Mouse (Mus musculus): ENCODE results near the gene Socs5. TPM values are rescaled to one million over a fixed set of nuclear protein-coding genes. Genes with fewer than 3 reads are reported as not detected.
"Not testable (repeated sequence)": the region's sequence is repeated elsewhere in the genome, so short reads cannot be mapped to it uniquely, and the experiment has no call there.

Gene Socs5
- 10 to 100 TPM; 25.6 to 29.4 TPM for total RNA-seq (2021)

- DNase-seq: peak in 1 of 2 experiments; percentile 73
Measured at GRCm38 (mm10) chr17:87107623-87108221, at the start of gene Socs5. Gene Socs5, plus strand, starts transcription at chr17:87107679.

GRCm38 (mm10) chr17:87062639-87063038 is 44.8 kb upstream of the Socs5 start:
- peak; percentile 27 to 34 for DNase-seq
- intact Hi-C loops (cut with DNase I): loop anchor here (2.0 kb wide), 1 partner anchor 42 kb away; no protein-coding TSS in a partner anchor

More at GRCm38 (mm10) chr17:87107623-87108221, at the start of gene Socs5:
- intact Hi-C loops (cut with DNase I): loop anchor here (2.0 to 5.0 kb wide), 4 partner anchors 69 to 285 kb away; partner anchors contain the start of gene Rhoq

- DNase-seq: no peak
- intact Hi-C loops (cut with DNase I): loop anchor here (2.0 kb wide), 1 partner anchor 41 kb away; no protein-coding TSS in a partner anchor
Measured at GRCm38 (mm10) chr17:87063461-87063860, 44.0 kb upstream of the Socs5 start.

GRCm38 (mm10) chr17:87063969-87064368 is 43.5 kb upstream of the Socs5 start:
- DNase-seq: no peak
- intact Hi-C loops (cut with DNase I): loop anchor here (2.0 kb wide), 1 partner anchor 41 kb away; no protein-coding TSS in a partner anchor

GRCm38 (mm10) chr17:87068997-87069396 is 38.5 kb upstream of the Socs5 start:
- intact Hi-C loops (cut with DNase I): no loop called here
- no peak for DNase-seq

GRCm38 (mm10) chr17:87072183-87072582 is 35.3 kb upstream of the Socs5 start:
- intact Hi-C loops (cut with DNase I); DNase-seq: not testable (repeated sequence)

GRCm38 (mm10) chr17:87072766-87073440 is 34.6 kb upstream of the Socs5 start:
- DNase-seq: no peak
- intact Hi-C loops (cut with DNase I): no loop called here

GRCm38 (mm10) chr17:87073470-87073869 is 34.0 kb upstream of the Socs5 start:
- no peak for DNase-seq
- intact Hi-C loops (cut with DNase I): no loop called here

GRCm38 (mm10) chr17:87078217-87078616 is 29.3 kb upstream of the Socs5 start:
- DNase-seq: not testable (repeated sequence)

GRCm38 (mm10) chr17:87080724-87081123 is 26.8 kb upstream of the Socs5 start:
- DNase-seq: no peak
- intact Hi-C loops (cut with DNase I): no loop called here

More at GRCm38 (mm10) chr17:87078217-87078616, 29.3 kb upstream of the Socs5 start:
- intact Hi-C loops (cut with DNase I): not testable (repeated sequence)

- intact Hi-C loops (cut with DNase I): no loop called here
- DNase-seq: no peak
Measured at GRCm38 (mm10) chr17:87082547-87082946, 24.9 kb upstream of the Socs5 start.

- intact Hi-C loops (cut with DNase I): no loop called here
Measured at GRCm38 (mm10) chr17:87083671-87084070, 23.8 kb upstream of the Socs5 start.

GRCm38 (mm10) chr17:87085726-87086125 is 21.8 kb upstream of the Socs5 start:
- intact Hi-C loops (cut with DNase I): no loop called here
- DNase-seq: no peak

More at GRCm38 (mm10) chr17:87083671-87084070, 23.8 kb upstream of the Socs5 start:
- DNase-seq: no peak

- intact Hi-C loops (cut with DNase I): no loop called here
- DNase-seq: no peak
Measured at GRCm38 (mm10) chr17:87089296-87089695, 18.2 kb upstream of the Socs5 start.

- intact Hi-C loops (cut with DNase I): no loop called here
- no peak for DNase-seq
Measured at GRCm38 (mm10) chr17:87093061-87093460, 14.4 kb upstream of the Socs5 start.

GRCm38 (mm10) chr17:87096951-87097350 is 10.5 kb upstream of the Socs5 start:
- no peak for DNase-seq
- intact Hi-C loops (cut with DNase I): no loop called here

GRCm38 (mm10) chr17:87097576-87097975 is 9.9 kb upstream of the Socs5 start:
- intact Hi-C loops (cut with DNase I): no loop called here
- no peak for DNase-seq

GRCm38 (mm10) chr17:87100947-87101346 is 6.5 kb upstream of the Socs5 start:
- no peak for DNase-seq
- intact Hi-C loops (cut with DNase I): no loop called here

- DNase-seq: peak; percentile 38 to 39
- intact Hi-C loops (cut with DNase I): no loop called here
Measured at GRCm38 (mm10) chr17:87102636-87103035, 4.8 kb upstream of the Socs5 start.

- no peak for DNase-seq
- intact Hi-C loops (cut with DNase I): no loop called here
Measured at GRCm38 (mm10) chr17:87103060-87103459, 4.4 kb upstream of the Socs5 start.

GRCm38 (mm10) chr17:87104276-87104675 is 3.2 kb upstream of the Socs5 start:
- no peak for DNase-seq
- intact Hi-C loops (cut with DNase I): loop anchor here (2.0 kb wide), 1 partner anchor 41 kb away; no protein-coding TSS in a partner anchor

GRCm38 (mm10) chr17:87105941-87106340 is 1.5 kb upstream of the Socs5 start:
- DNase-seq: peak; percentile 32 to 37
- intact Hi-C loops (cut with DNase I): loop anchor here (2.0 to 5.0 kb wide), 4 partner anchors 43 to 286 kb away; partner anchors contain the start of gene Rhoq
